Mouse (Mus musculus): ENCODE measurements around the gene Dbt.

GRCm38 (mm10) chr3:116562408-116563094 is 49.7 kb downstream of the Dbt start, which contains the start of gene Lrrc39:
- no peak for TF ChIP-seq GATA1 (IDR thresholded peaks at IDR 0.05; ENCODE audit: borderline replicate concordance, low read length)
- no peak for TF ChIP-seq FLI1 (IDR thresholded peaks at IDR 0.05; ENCODE audit: low read length)

Data from megakaryocyte, embryonic 14.5 days (primary cell).